Mouse (Mus musculus) CH12.LX (cell line): ENCODE data around the gene Klhdc2. TPM values are rescaled to one million over a fixed set of nuclear protein-coding genes. Genes with fewer than 3 reads are reported as not detected.
A peak's percentile ranks its signal among the peaks of the same experiment; 100 is the strongest.

Experiments
- DNase-seq: peaks from one replicate; pipeline ENCODE4 v3.0.0-alpha.2; 2013; ENCODE audit errors: extremely low read depth
- H3K27ac ChIP-seq: 2 replicates; pipeline ENCODE4 v1.5.1; 2012; ENCODE audit warnings: low read depth, mild to moderate bottlenecking, control low read depth, moderate library complexity; ENCODE audit not compliant: insufficient read depth
- H3K27me3 ChIP-seq: replicated peaks from 2 replicates; pipeline ENCODE3; 2012; ENCODE audit warnings: inconsistent platforms
- H3K36me3 ChIP-seq, 2 experiments: replicated peaks in 1 of 2; 2 replicates each; pipeline versions ENCODE3 to v1.6.1; 2012; ENCODE audit warnings: inconsistent platforms in 1 of 2, low read length in 1 of 2, mild to moderate bottlenecking in 1 of 2, mixed read lengths in 1 of 2, moderate library complexity in 1 of 2; ENCODE audit not compliant: control insufficient read depth in 1 of 2, insufficient read depth in 1 of 2
- H3K4me1 ChIP-seq, 2 experiments: 2 replicates each; pipeline ENCODE4 v1.6.1; 2012; ENCODE audit warnings: inconsistent platforms in 1 of 2, moderate library complexity in 1 of 2; ENCODE audit not compliant: insufficient read depth in 2 of 2, control insufficient read depth in 1 of 2
- H3K4me2 ChIP-seq: 2 replicates; pipeline ENCODE4 v1.6.1; 2012; ENCODE audit warnings: low read depth, mild to moderate bottlenecking, control low read depth; ENCODE audit not compliant: poor library complexity, insufficient read depth, severe bottlenecking
- H3K4me3 ChIP-seq, 3 experiments: fragments of 150-350 bp in 1 of 3; sonication (generic) in 1 of 3; replicated peaks in 1 of 3; 2 replicates each; pipeline versions ENCODE3 to v1.5.1; 2011 to 2012; ENCODE audit warnings: low read depth in 2 of 3, low read length in 2 of 3, mild to moderate bottlenecking in 2 of 3, moderate library complexity in 2 of 3, control low read depth in 1 of 3, improper control_type of control experiment in 1 of 3, inconsistent platforms in 1 of 3, mixed read lengths in 1 of 3; ENCODE audit not compliant: poor library complexity in 1 of 3
- H3K79me2 ChIP-seq: replicated peaks from 2 replicates; pipeline ENCODE4 v1.6.1; 2012; ENCODE audit warnings: mild to moderate bottlenecking, moderate library complexity; ENCODE audit not compliant: control insufficient read depth, poor library complexity, insufficient read depth, severe bottlenecking; ENCODE audit errors: extremely low read depth
- H3K9ac ChIP-seq: 2 replicates; pipeline ENCODE4 v1.6.1; 2012; ENCODE audit warnings: low read depth, mild to moderate bottlenecking, control low read depth, moderate library complexity; ENCODE audit not compliant: insufficient read depth
- H3K9me3 ChIP-seq: replicated peaks from 2 replicates; pipeline ENCODE3; 2012; ENCODE audit warnings: low read length, inconsistent platforms, mixed read lengths
- BHLHE40 ChIP-seq: IDR thresholded peaks from 2 replicates; pipeline ENCODE4 v1.6.1; 2011; ENCODE audit warnings: mild to moderate bottlenecking, low read depth, low read length, improper control_type of control experiment
- CTCF ChIP-seq, 2 experiments: IDR thresholded peaks in 1 of 2; conservative IDR thresholded peaks in 1 of 2; 2 replicates each; pipeline ENCODE4 v1.5.1; 2011 to 2012; ENCODE audit warnings: low read depth in 2 of 2, low read length in 2 of 2, improper control_type of control experiment in 1 of 2, inconsistent platforms in 1 of 2, mild to moderate bottlenecking in 1 of 2, moderate library complexity in 1 of 2
- ELF1 ChIP-seq: IDR thresholded peaks from 2 replicates; pipeline ENCODE4 v1.6.1; 2014; ENCODE audit warnings: low read depth, mild to moderate bottlenecking, inconsistent platforms, low read length, improper control_type of control experiment
- GABPA ChIP-seq: IDR thresholded peaks from 2 replicates; pipeline ENCODE4 v1.6.1; 2012; ENCODE audit warnings: low read depth, low read length, improper control_type of control experiment, inconsistent platforms; ENCODE audit not compliant: insufficient replicate concordance
- HCFC1 ChIP-seq: IDR thresholded peaks from 2 replicates; pipeline ENCODE4 v1.6.1; 2012; ENCODE audit warnings: low read depth, mild to moderate bottlenecking, inconsistent platforms, low read length, improper control_type of control experiment
- JUN ChIP-seq: IDR thresholded peaks from 2 replicates; pipeline ENCODE4 v1.6.1; 2011; ENCODE audit warnings: low read depth, mild to moderate bottlenecking, low read length, improper control_type of control experiment, moderate library complexity; ENCODE audit not compliant: insufficient read depth
- JUND ChIP-seq: conservative IDR thresholded peaks from 2 replicates; pipeline ENCODE4 v1.6.1; 2011; ENCODE audit warnings: low read depth, low read length, improper control_type of control experiment
- KAT2A ChIP-seq: IDR thresholded peaks from 2 replicates; pipeline ENCODE4 v1.6.1; 2012; ENCODE audit warnings: low read length, improper control_type of control experiment, inconsistent platforms; ENCODE audit not compliant: insufficient replicate concordance
- MEF2A ChIP-seq: IDR thresholded peaks from 2 replicates; pipeline ENCODE4 v1.6.1; 2014; ENCODE audit warnings: low read depth, mild to moderate bottlenecking, inconsistent platforms, low read length, improper control_type of control experiment, borderline replicate concordance
- MXI1 ChIP-seq: IDR thresholded peaks from 2 replicates; pipeline ENCODE4 v1.6.1; 2011; ENCODE audit warnings: mild to moderate bottlenecking, low read depth, low read length, improper control_type of control experiment
- NELFE ChIP-seq: IDR thresholded peaks from 2 replicates; pipeline ENCODE4 v1.6.1; 2011; ENCODE audit warnings: low read depth, low read length, improper control_type of control experiment
- NRF1 ChIP-seq: IDR thresholded peaks from 2 replicates; pipeline ENCODE4 v1.6.1; 2014; ENCODE audit warnings: low read depth, mild to moderate bottlenecking, inconsistent platforms, low read length, improper control_type of control experiment, moderate library complexity
- POLR2A ChIP-seq: IDR thresholded peaks from 2 replicates; pipeline ENCODE4 v1.6.1; 2011; ENCODE audit warnings: low read depth, mild to moderate bottlenecking, improper control_type of control experiment, low read length
- POLR2AphosphoS2 ChIP-seq: IDR thresholded peaks from 2 replicates; pipeline ENCODE4 v1.6.1; 2011; ENCODE audit warnings: low read depth, low read length, improper control_type of control experiment
- RCOR1 ChIP-seq: conservative IDR thresholded peaks from 2 replicates; pipeline ENCODE4 v1.6.1; 2012; ENCODE audit warnings: low read depth, mild to moderate bottlenecking, inconsistent platforms, low read length, improper control_type of control experiment
- SIN3A ChIP-seq: IDR thresholded peaks from 2 replicates; pipeline ENCODE4 v1.6.1; 2012; ENCODE audit warnings: low read length, improper control_type of control experiment, inconsistent platforms
- SMC3 ChIP-seq: IDR thresholded peaks from 2 replicates; pipeline ENCODE4 v1.6.1; 2011; ENCODE audit warnings: low read depth, low read length, improper control_type of control experiment
- TBP ChIP-seq: conservative IDR thresholded peaks from 2 replicates; pipeline ENCODE4 v1.6.1; 2011; ENCODE audit warnings: low read depth, low read length, improper control_type of control experiment
- TCF12 ChIP-seq: IDR thresholded peaks from 2 replicates; pipeline ENCODE4 v1.6.1; 2014; ENCODE audit warnings: low read depth, mild to moderate bottlenecking, inconsistent platforms, low read length, improper control_type of control experiment
- ZKSCAN1 ChIP-seq: IDR thresholded peaks from 2 replicates; pipeline ENCODE4 v1.6.1; 2012; ENCODE audit warnings: low read depth, inconsistent platforms, low read length, improper control_type of control experiment, borderline replicate concordance
- ZMIZ1 ChIP-seq: IDR thresholded peaks from 2 replicates; pipeline ENCODE4 v1.6.1; 2012; ENCODE audit warnings: low read depth, mild to moderate bottlenecking, inconsistent platforms, low read length, improper control_type of control experiment
- ZNF384 ChIP-seq: IDR thresholded peaks from 2 replicates; pipeline ENCODE4 v1.6.1; 2012; ENCODE audit warnings: low read depth, low read length, improper control_type of control experiment, inconsistent platforms
- dilution Hi-C: fragments of 300-500 bp; cut with MboI; formaldehyde crosslinking; loops from 2 replicates; pipeline ENCODE4 v1.14.3; 2020; ENCODE audit warnings: low sequenced_read_pairs; ENCODE audit not compliant: extremely low pct_unique_long_range_greater_than_20kb, extremely low pct_ligation_motif_present
- in situ Hi-C: fragments of 300-500 bp; cut with MboI; formaldehyde crosslinking; loops from 3 replicates; pipeline ENCODE4 v1.14.3; 2019; ENCODE audit warnings: low sequenced_read_pairs, low pct_ligation_motif_present, low pct_unique_long_range_greater_than_20kb, mixed read lengths
- polyA plus RNA-seq: library from polyadenylated mRNA; unstranded; fragments of >175 nt; gene quantifications from 2 replicates; pipeline ENCODE4 v1.2.1, GENCODE M21; 2012; ENCODE audit warnings: low read depth; ENCODE audit not compliant: insufficient read length
- total RNA-seq, 2 experiments: library from RNA; depleted of rRNA; stranded (reverse); fragments of 300-350 nt in 1 of 2; fragments of >200 nt in 1 of 2; gene quantifications; 2 replicates each; pipeline ENCODE4 v1.2.3; 2012 to 2014

The Klhdc2 gene
- total and polyA plus RNA-seq, 3 experiments: 81.8 to 280 (median 103) TPM

DNA sequence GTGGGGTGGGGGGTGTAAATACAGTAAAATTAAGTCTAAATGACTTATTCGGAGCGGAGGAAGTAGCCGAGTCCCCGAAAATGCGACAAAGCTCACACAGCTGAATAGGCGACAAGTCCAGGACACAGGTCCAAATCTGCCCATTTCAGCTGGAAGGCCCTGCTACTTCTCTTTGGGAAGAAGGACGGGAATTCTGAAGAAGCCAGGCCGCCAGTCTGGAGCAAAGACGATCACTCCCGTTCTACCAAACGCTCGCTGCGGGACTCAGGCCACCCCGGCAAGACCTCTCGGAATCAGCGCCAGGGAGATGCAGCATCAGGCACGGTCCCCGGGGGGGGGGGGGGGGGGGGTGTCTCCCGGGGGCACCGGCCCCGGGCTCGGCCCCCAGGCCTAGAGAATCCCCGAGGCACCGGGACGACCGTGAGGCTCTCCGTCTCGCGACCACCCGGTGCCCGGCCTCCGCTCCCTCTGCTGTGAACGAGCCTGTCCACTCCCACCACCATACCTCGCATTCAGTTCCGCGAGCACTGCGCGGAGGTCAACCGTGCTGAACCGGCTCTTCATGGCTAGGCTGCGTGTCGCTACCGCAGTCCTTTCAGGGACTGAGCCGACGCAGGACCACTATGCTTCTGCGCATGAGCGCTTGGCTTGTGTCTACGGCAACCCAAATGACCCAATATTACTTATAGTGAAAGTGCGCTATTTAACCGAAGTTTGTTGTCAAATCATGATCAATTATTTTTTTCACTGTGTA lies 60.2 kb downstream of the Klhdc2 start, which contains the start of gene Nemf:
Nemf (minus strand) TSS at position 620 of the 754 bp plus-strand sequence.
- Histone ChIP-seq H3K4me3 (peak within 1 kb of the TSS; percentile 90 to 99 (median 96)), H3K4me1 (peaks cover 5 to 13% of the 10 kb centered on the region in 2 experiments), H3K27ac (peak within 1 kb of the TSS; percentile 78; the same call in 1 of the 2 replicates), H3K4me2 (peak within 1 kb of the TSS; percentile 69), H3K27me3 (no peaks in the 10 kb centered on the region), H3K79me2 (peaks cover 23% of the 10 kb centered on the region), H3K9me3 (no peaks in the 10 kb centered on the region), H3K9ac (peak within 1 kb of the TSS; percentile 97), H3K36me3 (peaks cover 22 to 34% of the 10 kb centered on the region in 2 experiments)
- no peak for TF ChIP-seq GABPA
- no peak for TF ChIP-seq ZKSCAN1
- TF ChIP-seq BHLHE40: 0 out of 2 replicates have a peak, but pooled peaks have one; percentile 9
- TF ChIP-seq POLR2AphosphoS2: peak; percentile 83; the same call in 1 of the 2 replicates
- TF ChIP-seq TBP: peak; percentile 73; the same call in 1 of the 2 replicates
- peak; percentile 64; the same call in 1 of the 2 replicates for TF ChIP-seq ELF1
- TF ChIP-seq NELFE: peak; percentile 80
- no peak for TF ChIP-seq ZNF384
- peak; percentile 26; the same call in 1 of the 2 replicates for TF ChIP-seq MEF2A
- TF ChIP-seq JUND: peak; percentile 12; the same call in 1 of the 2 replicates
- TF ChIP-seq KAT2A: peak; percentile 71; the same call in 1 of the 2 replicates
- TF ChIP-seq ZMIZ1: peak; percentile 82; the same call in 1 of the 2 replicates
- TF ChIP-seq POLR2A: peak; percentile 94
- TF ChIP-seq NRF1: peak; percentile 88
- no peak for TF ChIP-seq CTCF (conservative IDR thresholded peaks at IDR 0.05 in 1 of 2, IDR thresholded peaks at IDR 0.05 in 1 of 2; ENCODE audit: low read depth in 2 of 2, low read length in 2 of 2)
- TF ChIP-seq SIN3A: peak; percentile 73
- TF ChIP-seq MXI1: peak; percentile 74
- peak; percentile 82 for TF ChIP-seq TCF12
- TF ChIP-seq SMC3: no peak
- TF ChIP-seq HCFC1: peak; percentile 85
- TF ChIP-seq RCOR1: 0 out of 2 replicates have a peak, but pooled peaks have one; percentile 19
- TF ChIP-seq JUN: no peak
- in situ Hi-C loops (loop anchor here (10.0 kb wide), 2 partner anchors 218 to 338 kb away; no protein-coding TSS in a partner anchor), dilution Hi-C loops (no loop called here)
- DNase-seq: peak; percentile 86
